Mouse (Mus musculus) embryonic fibroblast, embryonic 13.5 days (primary cell): ENCODE results near the gene Cradd. TPM values are rescaled to one million over a fixed set of nuclear protein-coding genes. Genes with fewer than 3 reads are reported as not detected.

ENCODE experiments used
- H3K27ac ChIP-seq: 2 replicates; pipeline ENCODE4 v1.5.1; 2012; ENCODE audit warnings: low read length, control low read depth, inconsistent platforms; ENCODE audit not compliant: insufficient read depth
- H3K4me1 ChIP-seq: 2 replicates; pipeline ENCODE4 v1.6.1; 2011; ENCODE audit warnings: low read length; ENCODE audit not compliant: control insufficient read depth, insufficient read depth
- H3K4me3 ChIP-seq: 2 replicates; pipeline ENCODE4 v1.5.1; 2011; ENCODE audit warnings: mild to moderate bottlenecking, control low read depth, low read length; ENCODE audit not compliant: insufficient read depth
- CTCF ChIP-seq: IDR thresholded peaks from 2 replicates; pipeline ENCODE4 v1.5.1; 2011; ENCODE audit warnings: mild to moderate bottlenecking, control low read depth, low read length, moderate library complexity, borderline replicate concordance; ENCODE audit not compliant: insufficient read depth
- POLR2A ChIP-seq: IDR thresholded peaks from 2 replicates; pipeline ENCODE4 v1.6.1; 2011; ENCODE audit warnings: low read depth, mild to moderate bottlenecking, control low read depth, low read length, moderate library complexity
- polyA plus RNA-seq: library from polyadenylated mRNA; stranded (reverse); fragments of >200 nt; gene quantifications from 2 replicates; pipeline ENCODE4 v1.2.4, GENCODE M21; 2011; ENCODE audit warnings: low read depth; ENCODE audit not compliant: missing spikeins, insufficient read length

Gene Cradd
- polyA plus RNA-seq, 1 experiment = 5.7 TPM

DNA sequence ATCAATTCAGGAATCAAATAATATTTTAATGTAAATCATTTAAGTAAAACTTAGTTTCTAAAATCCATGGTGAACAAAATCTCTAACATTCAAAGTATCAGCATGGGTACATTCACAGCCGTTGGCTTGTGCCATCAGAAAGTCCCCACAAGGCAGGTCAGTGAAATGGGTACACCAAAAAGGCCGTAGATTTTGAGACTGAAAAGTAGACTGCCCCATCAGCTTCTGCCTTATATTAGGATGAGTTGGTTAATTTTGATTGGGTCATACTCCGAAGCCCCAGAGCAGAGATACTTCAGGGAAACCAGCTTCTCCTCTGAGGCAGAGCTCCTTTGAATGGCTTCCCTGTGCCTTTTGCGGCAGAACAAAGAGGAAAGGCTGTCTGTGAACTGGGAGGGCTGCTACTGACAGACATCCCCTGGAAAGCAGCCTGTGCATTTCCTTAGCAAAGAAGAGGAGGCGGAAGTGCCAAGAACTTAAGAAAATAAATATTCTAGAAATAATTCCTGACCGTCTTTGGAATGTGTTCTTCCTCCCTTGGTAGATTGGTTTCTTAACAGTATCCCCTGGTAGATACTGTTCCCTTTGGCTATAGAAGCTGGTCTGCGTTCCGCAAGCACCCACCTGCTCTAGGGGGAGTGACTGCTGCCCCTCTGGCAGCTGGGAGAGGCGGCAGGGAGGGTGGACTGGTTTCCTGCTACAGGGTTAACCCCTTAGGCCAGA, 178.6 kb downstream of the Cradd start:
- H3K27ac ChIP-seq = no peak overlapping the region
- H3K4me3 ChIP-seq = no peak overlapping the region
- peaks cover 5% of the 10 kb centered on the region; the same call in 1 of the 2 replicates for H3K4me1 ChIP-seq
- TF ChIP-seq POLR2A (no peak), CTCF (no peak)

DNA sequence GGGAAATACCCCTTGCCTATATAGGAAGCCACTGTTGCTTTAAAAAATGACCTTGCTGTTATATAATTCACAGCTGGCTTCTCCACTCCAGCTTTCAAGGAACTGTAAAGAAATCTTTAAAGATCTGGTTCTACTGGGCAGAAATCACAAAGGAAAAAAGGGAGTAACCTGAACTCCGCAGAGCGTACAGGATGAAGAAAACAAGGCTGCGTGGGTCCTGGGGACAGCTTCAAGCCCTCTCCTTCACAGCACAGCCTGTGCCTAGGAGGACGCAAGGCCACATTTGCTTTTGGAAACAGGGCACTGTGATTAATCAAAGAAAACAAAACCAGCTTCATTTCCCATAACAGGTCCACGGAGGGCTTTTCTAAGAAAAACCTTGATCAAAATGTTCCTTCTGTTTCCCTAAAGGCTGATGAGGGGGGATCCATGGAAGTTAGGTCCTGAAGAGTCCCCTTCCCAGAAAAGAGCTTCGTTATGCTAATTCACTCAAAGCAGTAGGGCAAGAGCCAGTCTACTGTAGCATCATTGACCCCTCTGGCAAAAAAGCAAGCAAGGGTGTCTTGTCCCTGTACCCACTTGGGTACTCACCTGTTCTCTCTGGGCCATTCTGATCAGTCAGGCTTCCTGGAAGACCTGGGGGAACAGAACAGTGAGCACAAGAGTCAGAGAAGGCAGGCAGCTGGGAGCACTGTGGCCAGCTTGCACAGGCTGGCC, 179.4 kb downstream of the Cradd start:
- no peak overlapping the region for H3K4me3 ChIP-seq
- no peak overlapping the region for H3K27ac ChIP-seq
- TF ChIP-seq POLR2A (no peak), CTCF (no peak)
- peaks cover 5% of the 10 kb centered on the region; the same call in 1 of the 2 replicates for H3K4me1 ChIP-seq

DNA sequence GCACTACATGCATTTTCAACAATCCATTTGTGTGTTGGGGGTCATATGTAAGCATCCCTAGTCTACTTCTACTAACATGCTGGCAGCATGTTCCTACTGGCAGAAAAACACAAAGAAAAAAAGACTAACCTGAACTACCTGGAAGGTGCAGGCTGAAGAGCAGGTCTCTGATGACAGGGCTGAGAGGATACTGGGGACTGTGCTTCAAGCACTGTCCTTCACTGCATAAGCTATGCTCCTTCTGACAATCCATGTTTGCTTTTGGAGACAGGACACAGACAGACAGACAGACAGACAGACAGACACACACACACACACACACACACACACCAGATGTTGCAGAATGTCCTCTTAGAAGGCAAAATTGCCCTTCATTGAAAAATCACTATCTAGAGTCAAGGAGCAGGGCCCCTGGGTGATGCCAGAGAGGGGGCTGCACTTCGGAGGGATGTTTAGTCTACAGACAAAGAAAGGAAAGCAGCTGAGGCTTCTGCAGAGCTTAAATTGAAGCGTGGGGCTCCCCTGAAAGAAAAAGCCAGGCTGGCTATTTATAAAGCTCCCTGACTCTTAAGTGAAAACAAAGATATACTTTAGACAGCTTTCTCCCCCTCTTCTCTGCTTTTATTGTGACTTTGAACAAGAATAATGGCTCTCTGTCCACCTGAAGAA, 180.4 kb downstream of the Cradd start:
- Histone ChIP-seq H3K4me1 (peaks cover 5% of the 10 kb centered on the region; the same call in 1 of the 2 replicates), H3K27ac (no peak overlapping the region), H3K4me3 (no peak overlapping the region)
- TF ChIP-seq POLR2A = no peak
- no peak for TF ChIP-seq CTCF

DNA sequence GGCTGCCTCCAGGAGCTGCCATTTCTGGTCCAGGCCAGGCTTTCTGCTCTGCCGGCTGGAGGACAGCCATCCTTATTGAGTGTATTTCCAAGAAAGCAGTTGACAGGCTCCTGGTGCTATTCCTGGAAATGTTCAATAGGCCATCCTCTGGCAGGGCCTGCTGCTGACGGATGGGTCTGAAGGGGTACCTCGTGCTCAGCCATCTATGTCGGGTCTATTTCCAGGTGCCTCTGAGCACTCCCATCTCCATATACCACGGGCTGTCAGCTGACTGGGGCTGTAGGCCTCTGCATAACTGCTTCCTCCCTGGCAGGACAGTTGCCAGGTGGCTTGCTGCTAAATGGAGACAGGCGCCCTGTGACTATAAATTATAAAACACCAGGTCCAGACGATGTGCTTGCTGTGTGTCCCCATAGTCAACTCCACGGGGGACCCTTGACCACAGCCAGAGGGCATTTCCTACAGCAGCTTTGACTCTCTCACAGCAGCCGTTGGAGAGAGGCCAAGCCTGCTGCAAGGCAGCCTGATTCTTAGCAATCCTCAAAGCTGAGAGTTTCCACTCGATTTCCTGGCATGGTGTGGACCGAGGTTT, 181.0 kb downstream of the Cradd start:
- no peak for TF ChIP-seq CTCF
- TF ChIP-seq POLR2A = no peak
- no peak overlapping the region for H3K4me3 ChIP-seq
- H3K27ac ChIP-seq = no peak overlapping the region
- peaks cover 5% of the 10 kb centered on the region; the same call in 1 of the 2 replicates for H3K4me1 ChIP-seq

DNA sequence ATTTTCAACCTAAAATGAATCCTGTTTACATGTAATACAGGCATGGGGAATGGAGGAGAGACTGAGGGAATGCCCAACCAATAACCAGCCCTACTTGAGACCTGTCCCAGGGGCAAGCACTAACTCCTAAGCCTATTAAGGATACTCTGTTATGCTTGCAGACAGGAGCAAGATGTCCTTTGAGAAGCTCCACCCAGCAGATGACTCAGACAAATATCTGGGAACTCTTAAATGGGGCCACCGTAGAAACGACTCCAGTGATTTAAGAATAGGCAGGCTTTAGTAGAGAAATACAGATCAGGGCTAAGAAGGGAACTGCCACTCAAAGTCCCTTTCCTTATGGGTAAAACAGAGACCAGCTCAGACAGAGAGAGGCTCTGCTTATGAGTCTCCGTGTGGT, 182.9 kb downstream of the Cradd start:
- H3K4me3 ChIP-seq = no peak overlapping the region
- TF ChIP-seq CTCF (no peak), POLR2A (no peak)
- peaks cover 5% of the 10 kb centered on the region; the same call in 1 of the 2 replicates for H3K4me1 ChIP-seq
- H3K27ac ChIP-seq = no peak overlapping the region

DNA sequence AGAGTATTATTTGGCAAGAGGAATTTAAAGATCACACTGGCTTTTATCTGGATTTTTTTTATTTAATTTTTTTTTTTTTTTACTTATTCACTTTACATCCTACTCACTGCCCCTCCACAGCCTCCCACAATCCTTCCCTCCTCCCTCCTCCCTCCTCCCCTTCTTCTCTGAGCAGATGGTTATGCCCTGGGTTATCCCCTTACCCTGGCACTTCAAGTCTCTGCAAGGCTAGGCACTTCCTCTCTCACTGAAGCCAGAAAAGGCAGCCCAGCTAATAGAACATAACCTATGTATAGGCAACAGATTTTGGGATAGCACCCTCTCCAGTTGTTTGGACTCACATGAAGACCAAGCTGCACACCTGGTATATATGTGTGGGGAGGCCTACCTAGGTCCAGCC, 183.7 kb downstream of the Cradd start:
- no peak overlapping the region for H3K27ac ChIP-seq
- TF ChIP-seq POLR2A = no peak
- TF ChIP-seq CTCF = no peak

DNA sequence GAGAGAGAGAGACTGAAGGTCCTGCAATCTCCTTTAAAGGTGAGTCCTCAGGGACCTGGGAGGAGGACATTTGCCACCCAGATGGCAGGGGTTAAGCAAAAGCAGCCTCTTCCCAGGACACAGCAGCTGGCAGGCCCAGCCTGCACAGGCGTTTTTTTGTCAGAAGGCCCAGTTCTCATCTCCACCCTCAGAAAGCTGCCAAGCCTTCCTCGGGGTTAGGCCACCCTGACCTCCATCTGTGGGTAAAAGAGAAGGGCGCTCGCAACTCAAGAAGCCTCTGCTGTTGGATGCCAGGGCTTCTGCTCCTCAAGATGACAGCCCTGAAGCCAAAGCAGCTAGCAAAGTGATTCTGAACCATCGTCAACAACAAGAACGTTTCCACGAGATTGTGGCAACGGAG, 184.3 kb downstream of the Cradd start:
- Histone ChIP-seq H3K4me1 (peaks cover 5% of the 10 kb centered on the region; the same call in 1 of the 2 replicates), H3K4me3 (no peak overlapping the region), H3K27ac (no peak overlapping the region)
- no peak for TF ChIP-seq POLR2A

More for the DNA sequence above, 183.7 kb downstream of the Cradd start:
- no peak overlapping the region for H3K4me3 ChIP-seq
- peaks cover 5% of the 10 kb centered on the region; the same call in 1 of the 2 replicates for H3K4me1 ChIP-seq

DNA sequence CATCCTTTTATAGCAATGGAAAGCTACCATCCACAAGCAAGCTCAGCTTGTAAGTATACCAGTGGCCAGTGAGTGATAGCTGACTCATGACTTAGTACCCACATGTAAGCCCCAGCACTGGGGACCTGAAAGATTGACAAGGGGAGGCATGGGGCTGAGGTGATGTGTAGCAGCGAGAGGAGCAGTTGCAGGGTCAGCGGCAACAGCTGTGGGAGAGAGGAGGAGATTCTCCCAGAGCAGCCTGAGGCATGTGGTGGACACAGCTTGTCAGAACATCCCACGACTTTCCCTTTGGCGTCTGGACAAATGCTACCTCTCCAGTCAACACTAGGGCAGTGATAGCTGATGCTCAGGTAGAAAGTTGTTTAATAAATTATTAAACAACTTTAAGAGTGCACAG, 190.9 kb downstream of the Cradd start:
- Histone ChIP-seq H3K27ac (no peak overlapping the region), H3K4me3 (no peak overlapping the region), H3K4me1 (no peaks in the 10 kb centered on the region)
- TF ChIP-seq CTCF (no peak), POLR2A (no peak)

Other genes with a start within 250 kb of the Cradd start
- gene Socs2, start 93.0 kb upstream of the Cradd start, polyA plus RNA-seq = 18.2 and 42.5 TPM in 2 replicates
- 92.7 and 93.8 TPM in 2 replicates for gene Mrpl42, start 177.8 kb upstream of the Cradd start, polyA plus RNA-seq
- 167 and 200 TPM in 2 replicates for gene Ube2n, start 191.0 kb upstream of the Cradd start, polyA plus RNA-seq
- 77.1 and 86.5 TPM in 2 replicates for gene Nudt4, start 240.0 kb upstream of the Cradd start, polyA plus RNA-seq